Mouse (Mus musculus): ENCODE results near the gene Tram2. TPM values are rescaled to one million over a fixed set of nuclear protein-coding genes. Genes with fewer than 3 reads are reported as not detected.

Gene Tram2
- polyA plus RNA-seq, 1 experiment from 2014 or later, result 8.1 TPM

GRCm38 (mm10) chr1:21014463-21014862 lies 64.6 kb downstream of the Tram2 start:
- Histone ChIP-seq H3K27ac (ENCODE audit: low read length) (peak overlapping the region; percentile 16), H3K36me3 (ENCODE audit: insufficient read depth, low read length) (peaks cover 6% of the 10 kb centered on the region; the same call in 1 of the 2 replicates), H3K27me3 (replicated peaks; ENCODE audit: insufficient read depth, low read length) (no peaks in the 10 kb centered on the region), H3K9me3 (ENCODE audit: low read length) (no peaks in the 10 kb centered on the region), H3K4me2 (replicated peaks; ENCODE audit: low read depth, low read length) (no peak overlapping the region), H3K4me3 (ENCODE audit: low read depth, low read length) (no peak overlapping the region), H3K9ac (replicated peaks; ENCODE audit: low read depth) (no peak overlapping the region), H3K4me1 (ENCODE audit: insufficient read depth, low read depth, low read length) (no peaks in the 10 kb centered on the region)
- peak; percentile 90 for DNase-seq (ENCODE audit: low spot score)
- 43% methylated on average over 8 of the region's 8 CpGs for WGBS
- ATAC-seq, result peak; percentile 93
- no peak for TF ChIP-seq CTCF (IDR thresholded peaks at IDR 0.05)
- TF ChIP-seq EP300 (IDR thresholded peaks at IDR 0.05), result no peak

DNA sequence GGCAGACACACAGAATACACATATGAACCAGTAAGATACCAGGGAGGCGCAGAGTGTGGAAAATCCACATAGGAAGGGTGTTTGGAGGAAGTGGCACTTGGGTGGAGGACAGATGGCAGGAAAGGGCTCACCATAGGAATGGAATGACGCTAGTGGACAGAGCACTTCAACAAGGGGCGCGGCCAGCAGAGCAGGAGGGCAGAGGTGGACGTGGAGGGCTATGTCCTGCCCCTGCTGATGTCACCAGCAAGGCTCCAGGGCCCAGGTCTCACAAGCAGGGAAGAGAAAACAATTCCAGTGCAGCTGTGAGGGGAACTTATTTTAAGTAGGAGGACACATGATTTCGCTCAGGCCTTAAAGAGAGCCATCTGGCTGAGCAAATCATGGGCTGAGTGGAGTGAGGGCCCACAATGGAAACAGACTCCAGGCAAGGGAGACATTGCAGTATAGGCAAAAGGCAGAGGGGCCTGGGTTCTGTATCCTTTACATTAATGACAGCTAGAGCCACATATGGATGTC lies 68.7 kb downstream of the Tram2 start:
- H3K36me3 ChIP-seq (ENCODE audit: insufficient read depth, low read length), result peaks cover 6% of the 10 kb centered on the region; the same call in 1 of the 2 replicates
- WGBS, result 56% methylated on average over 6 of the region's 6 CpGs
- peak; percentile 83 for ATAC-seq
- no peak for TF ChIP-seq CTCF (IDR thresholded peaks at IDR 0.05)
- TF ChIP-seq EP300 (IDR thresholded peaks at IDR 0.05), result peak; percentile 77
- H3K9me3 ChIP-seq (ENCODE audit: low read length), result no peaks in the 10 kb centered on the region
- no peak overlapping the region for H3K4me3 ChIP-seq (ENCODE audit: low read depth, low read length)
- H3K27me3 ChIP-seq (replicated peaks; ENCODE audit: insufficient read depth, low read length), result no peaks in the 10 kb centered on the region
- H3K4me1 ChIP-seq (ENCODE audit: insufficient read depth, low read depth, low read length), result no peaks in the 10 kb centered on the region; the same call in 1 of the 2 replicates
- peak overlapping the region; percentile 81 for H3K27ac ChIP-seq (ENCODE audit: low read length)
- H3K9ac ChIP-seq (replicated peaks; ENCODE audit: low read depth), result no peak overlapping the region
- H3K4me2 ChIP-seq (replicated peaks; ENCODE audit: low read depth, low read length), result no peak overlapping the region
- DNase-seq (ENCODE audit: low spot score), result peak; percentile 87

DNA sequence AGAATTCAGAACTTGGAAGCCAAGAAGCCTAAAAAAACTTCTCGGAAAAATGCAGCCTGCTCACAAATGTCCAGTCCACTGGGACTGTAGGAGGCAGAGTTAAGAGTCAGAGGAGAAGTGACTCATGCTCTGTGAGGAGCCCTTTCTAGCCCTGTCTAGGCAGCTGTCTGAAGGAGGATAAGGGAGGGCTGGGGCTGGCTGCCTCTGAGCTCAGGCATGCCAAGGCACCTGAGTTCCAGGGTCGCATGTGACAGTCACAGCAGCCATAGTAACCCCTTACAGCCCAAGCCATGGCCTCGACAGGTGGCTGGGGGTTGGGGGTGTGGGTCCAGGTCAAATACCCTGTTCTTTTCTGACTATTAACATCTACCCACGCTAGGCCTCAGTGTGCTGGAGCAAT lies 70.1 kb downstream of the Tram2 start:
- Histone ChIP-seq H3K9ac (replicated peaks; ENCODE audit: low read depth) (no peak overlapping the region), H3K36me3 (ENCODE audit: insufficient read depth, low read length) (peaks cover 11% of the 10 kb centered on the region), H3K27ac (ENCODE audit: low read length) (peak overlapping the region; percentile 81), H3K4me3 (ENCODE audit: low read depth, low read length) (no peak overlapping the region), H3K4me2 (replicated peaks; ENCODE audit: low read depth, low read length) (no peak overlapping the region), H3K9me3 (ENCODE audit: low read length) (no peaks in the 10 kb centered on the region), H3K4me1 (ENCODE audit: insufficient read depth, low read depth, low read length) (no peaks in the 10 kb centered on the region; the same call in 1 of the 2 replicates), H3K27me3 (replicated peaks; ENCODE audit: insufficient read depth, low read length) (no peaks in the 10 kb centered on the region)
- 47% methylated on average over 4 of the region's 4 CpGs for WGBS
- peak; percentile 93 for ATAC-seq
- TF ChIP-seq CTCF (IDR thresholded peaks at IDR 0.05) (peak; percentile 24; the same call in 1 of the 2 replicates), EP300 (IDR thresholded peaks at IDR 0.05) (peak; percentile 28; the same call in 1 of the 2 replicates)
- peak; percentile 82 for DNase-seq (ENCODE audit: low spot score)

DNA sequence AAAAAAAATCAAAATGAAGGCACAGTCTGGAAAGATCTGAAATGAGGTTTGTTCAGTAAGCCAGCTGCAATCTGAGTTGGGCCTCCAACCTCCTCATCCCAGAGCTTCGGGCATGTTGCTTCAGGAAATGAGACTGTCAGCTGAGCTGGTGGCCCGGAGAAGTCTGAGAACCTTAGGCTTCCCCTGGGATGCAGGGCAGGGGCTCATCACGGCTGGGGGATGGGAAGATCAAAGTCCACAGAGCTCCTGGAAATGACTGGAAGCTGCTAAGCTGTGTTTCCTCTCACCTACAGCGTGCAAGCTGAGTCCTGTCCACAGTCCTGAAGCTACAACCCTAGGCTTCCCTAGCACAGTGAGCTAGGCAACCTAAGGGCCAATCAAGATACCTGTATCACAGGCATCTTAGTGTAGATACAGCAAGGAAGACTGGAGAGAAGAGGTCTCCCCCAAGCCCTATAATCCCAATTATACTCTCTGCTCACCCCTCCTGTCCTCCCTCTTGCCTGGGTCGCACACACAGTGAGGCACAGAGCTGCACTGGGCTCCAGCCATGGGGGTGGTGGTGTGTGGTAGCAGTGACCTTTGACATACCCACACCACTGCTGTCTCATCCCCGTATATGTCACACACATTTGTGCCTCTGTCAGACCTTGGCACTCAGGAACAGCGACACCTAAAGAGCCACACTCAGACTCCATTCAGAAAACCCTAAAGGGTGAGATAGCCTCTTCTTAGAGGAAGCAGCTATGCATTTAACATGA lies 70.9 kb downstream of the Tram2 start:
- 62% methylated on average over 7 of the region's 7 CpGs for WGBS
- Histone ChIP-seq H3K36me3 (ENCODE audit: insufficient read depth, low read length) (peaks cover 11% of the 10 kb centered on the region), H3K4me1 (ENCODE audit: insufficient read depth, low read depth, low read length) (no peaks in the 10 kb centered on the region; the same call in 1 of the 2 replicates), H3K4me3 (ENCODE audit: low read depth, low read length) (no peak overlapping the region), H3K9me3 (ENCODE audit: low read length) (no peaks in the 10 kb centered on the region), H3K27ac (ENCODE audit: low read length) (peak overlapping the region; percentile 59), H3K4me2 (replicated peaks; ENCODE audit: low read depth, low read length) (no peak overlapping the region), H3K9ac (replicated peaks; ENCODE audit: low read depth) (no peak overlapping the region), H3K27me3 (replicated peaks; ENCODE audit: insufficient read depth, low read length) (no peaks in the 10 kb centered on the region)
- TF ChIP-seq EP300 (IDR thresholded peaks at IDR 0.05) (no peak), CTCF (IDR thresholded peaks at IDR 0.05) (no peak)
- ATAC-seq (no peak), DNase-seq (ENCODE audit: low spot score) (no peak)

- ATAC-seq, result no peak
Measured at GRCm38 (mm10) chr1:21006775-21007174, 72.3 kb downstream of the Tram2 start.

DNA sequence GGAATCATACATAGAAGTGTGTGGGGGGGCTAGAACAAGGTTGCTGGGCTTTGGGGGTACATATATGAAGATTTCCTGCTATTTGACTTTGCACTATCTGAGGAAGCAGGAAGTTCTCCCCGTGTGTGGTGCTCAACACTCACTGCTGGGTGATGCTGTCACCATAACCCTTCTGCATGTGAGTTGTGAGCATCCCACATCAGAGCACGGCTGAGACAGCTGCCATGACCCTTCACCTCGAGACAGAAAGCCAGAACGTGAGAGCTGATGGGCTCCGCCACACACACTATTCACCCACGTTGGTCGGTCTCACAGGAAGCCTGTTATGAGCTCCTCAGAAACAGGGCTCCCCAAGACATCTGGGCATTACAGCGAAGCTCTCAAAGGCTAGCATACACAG lies 74.4 kb downstream of the Tram2 start:
- no peak overlapping the region for H3K4me2 ChIP-seq (replicated peaks; ENCODE audit: low read depth, low read length)
- no peak overlapping the region for H3K4me3 ChIP-seq (ENCODE audit: low read depth, low read length)
- ATAC-seq (no peak), DNase-seq (ENCODE audit: low spot score) (no peak)
- WGBS, result 66% methylated on average over 8 of the region's 8 CpGs
- H3K9me3 ChIP-seq (ENCODE audit: low read length), result no peaks in the 10 kb centered on the region
- no peaks in the 10 kb centered on the region for H3K27me3 ChIP-seq (replicated peaks; ENCODE audit: insufficient read depth, low read length)
- no peak for TF ChIP-seq EP300 (IDR thresholded peaks at IDR 0.05)
- peaks cover 8% of the 10 kb centered on the region; the same call in 1 of the 2 replicates for H3K36me3 ChIP-seq (ENCODE audit: insufficient read depth, low read length)
- no peaks in the 10 kb centered on the region; the same call in 1 of the 2 replicates for H3K4me1 ChIP-seq (ENCODE audit: insufficient read depth, low read depth, low read length)
- H3K27ac ChIP-seq (ENCODE audit: low read length), result no peak overlapping the region
- H3K9ac ChIP-seq (replicated peaks; ENCODE audit: low read depth), result no peak overlapping the region

More at GRCm38 (mm10) chr1:21006775-21007174, 72.3 kb downstream of the Tram2 start:
- DNase-seq (ENCODE audit: low spot score), result no peak
- Histone ChIP-seq H3K4me2 (replicated peaks; ENCODE audit: low read depth, low read length) (no peak overlapping the region), H3K4me3 (ENCODE audit: low read depth, low read length) (no peak overlapping the region), H3K9ac (replicated peaks; ENCODE audit: low read depth) (no peak overlapping the region), H3K4me1 (ENCODE audit: insufficient read depth, low read depth, low read length) (no peaks in the 10 kb centered on the region; the same call in 1 of the 2 replicates), H3K36me3 (ENCODE audit: insufficient read depth, low read length) (peaks cover 9% of the 10 kb centered on the region; the same call in 1 of the 2 replicates), H3K9me3 (ENCODE audit: low read length) (no peaks in the 10 kb centered on the region), H3K27me3 (replicated peaks; ENCODE audit: insufficient read depth, low read length) (no peaks in the 10 kb centered on the region), H3K27ac (ENCODE audit: low read length) (no peak overlapping the region)
- WGBS, result 75% methylated on average over 5 of the region's 5 CpGs
- no peak for TF ChIP-seq EP300 (IDR thresholded peaks at IDR 0.05)
- TF ChIP-seq CTCF (IDR thresholded peaks at IDR 0.05), result no peak
